Mouse (Mus musculus): ENCODE measurements around the gene Lpgat1. TPM values are rescaled to one million over a fixed set of nuclear protein-coding genes. Genes with fewer than 3 reads are reported as not detected.

Gene Lpgat1
- total RNA-seq, 2 experiments from 2014 or later, result 56.0 to 70.3 TPM

Other genes starting within 250 kb of the Lpgat1 start
- gene Dtl, start 142.3 kb upstream of the Lpgat1 start, total RNA-seq (2021), result 10 to 100 TPM; 19.8 to 21.7 TPM
- gene Ints7, start 142.2 kb upstream of the Lpgat1 start, total RNA-seq (2021), result 10 to 100 TPM; 53.2 to 55.8 TPM
- 10 to 100 TPM; 19.0 to 20.4 TPM for gene Nek2, start 103.6 kb downstream of the Lpgat1 start, total RNA-seq (2021)
- gene Slc30a1, start 188.9 kb downstream of the Lpgat1 start, total RNA-seq (2021), result 10 to 100 TPM; 21.9 to 24.3 TPM